Mouse (Mus musculus) lung, postnatal 14 days (tissue): ENCODE measurements at regions not wholly inside any gene's neighbourhood (a gene's known extent, or its start where the extent isn't known, plus 50 kb on each side); places are given as distances from the start of the nearest gene placed in this dataset.
A peak's percentile ranks its signal among the peaks of the same experiment; 100 is the strongest.
"Not testable (repeated sequence)": the region's sequence is repeated elsewhere in the genome, so short reads cannot be mapped to it uniquely, and the experiment has no call there.

Source experiments
- DNase-seq: peaks from one replicate; pipeline ENCODE4 v3.0.0; 2021

DNA sequence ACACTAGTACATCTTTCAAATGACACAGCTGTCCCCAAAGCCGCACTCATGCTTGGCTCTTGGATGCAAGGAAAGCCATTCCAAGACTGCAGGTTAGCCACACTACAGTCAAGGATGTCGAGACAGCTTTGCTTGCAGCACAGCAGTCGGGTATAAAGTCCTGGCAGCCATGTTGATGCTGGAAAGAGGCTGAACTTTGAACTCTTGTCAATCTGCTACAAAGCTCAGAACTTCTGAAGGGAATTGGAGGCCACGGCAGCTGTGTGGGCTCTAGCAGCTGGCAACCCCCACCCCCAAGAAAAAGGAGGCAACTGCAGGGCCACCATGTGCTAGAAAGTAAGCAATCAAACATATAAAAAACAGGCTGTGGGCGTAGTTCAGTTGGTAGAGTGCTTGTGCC is 90.0 kb upstream of the Zcchc2 start:
- DNase-seq, result no peak

- no peak for DNase-seq
Measured at GRCm38 (mm10) chr1:105900920-105901319, 89.3 kb upstream of the Zcchc2 start.

- DNase-seq, result no peak
Measured at GRCm38 (mm10) chr1:105903286-105904115, 86.7 kb upstream of the Zcchc2 start.

DNA sequence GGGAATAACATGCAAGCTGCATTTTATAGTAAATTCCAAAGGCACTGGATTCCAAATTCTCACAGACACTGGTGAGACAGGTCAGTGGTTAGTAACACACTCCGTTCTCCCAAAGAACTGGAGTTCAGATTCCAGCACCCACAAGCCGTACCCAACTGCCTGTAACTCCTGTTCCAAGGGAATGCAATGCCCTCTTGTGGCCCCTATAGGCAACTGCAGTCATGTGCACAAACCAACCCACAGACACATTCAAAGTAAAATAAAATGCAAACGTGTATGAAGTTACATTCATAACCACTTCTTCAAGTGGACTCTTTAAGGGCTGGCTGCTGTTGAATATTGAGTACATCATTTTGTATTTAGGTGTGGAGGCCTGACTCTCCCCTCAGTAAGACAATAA is 85.5 kb upstream of the Zcchc2 start:
- no peak for DNase-seq

- no peak for DNase-seq
Measured at GRCm38 (mm10) chr1:105905785-105906426, 84.3 kb upstream of the Zcchc2 start.

DNA sequence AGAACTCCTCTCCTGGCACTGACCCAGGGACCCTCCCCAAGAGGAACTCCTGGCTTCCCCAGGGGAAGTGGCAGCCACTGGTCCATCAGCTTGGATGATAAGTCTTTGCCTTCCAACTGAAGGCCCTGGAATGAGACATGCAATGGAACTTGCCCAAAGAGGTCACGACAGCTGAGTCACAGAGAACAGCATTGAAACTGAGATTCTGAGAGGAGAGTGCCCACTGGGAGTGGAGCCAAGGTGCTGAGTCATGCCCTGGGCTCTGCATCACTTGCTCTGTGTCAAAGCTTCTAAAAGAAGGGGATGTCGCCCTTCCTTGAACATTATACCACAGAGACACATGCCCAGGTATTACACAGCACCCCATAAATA is 83.8 kb upstream of the Zcchc2 start:
- DNase-seq, result peak; percentile 49

- no peak for DNase-seq
Measured at GRCm38 (mm10) chr1:105908029-105908876, 82.0 kb upstream of the Zcchc2 start.

GRCm38 (mm10) chr1:105909121-105909520 is 81.1 kb upstream of the Zcchc2 start:
- DNase-seq, result no peak

DNA sequence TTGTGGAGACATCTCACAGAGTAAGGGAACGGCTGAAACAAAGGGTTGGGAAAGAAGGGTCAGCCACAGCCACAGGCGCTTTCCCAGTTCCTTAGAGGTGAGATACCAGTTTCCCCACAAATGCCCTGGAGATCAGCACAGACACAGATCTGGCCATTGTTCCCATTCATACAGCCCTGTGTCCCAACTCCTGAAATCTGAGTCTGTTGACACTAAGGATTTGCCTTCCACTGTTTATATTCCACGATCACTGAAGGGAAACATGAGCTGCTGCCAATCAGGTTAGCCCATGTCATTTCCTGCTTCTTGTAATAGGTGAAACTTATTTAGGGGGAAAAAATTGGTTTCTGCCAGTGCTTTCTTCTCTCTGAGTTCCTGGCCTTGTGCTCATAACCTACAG is 78.5 kb upstream of the Zcchc2 start:
- DNase-seq, result no peak

GRCm38 (mm10) chr1:105921842-105922241 is 68.4 kb upstream of the Zcchc2 start:
- no peak for DNase-seq

- no peak for DNase-seq
Measured at GRCm38 (mm10) chr1:105922586-105922985, 67.6 kb upstream of the Zcchc2 start.

DNA sequence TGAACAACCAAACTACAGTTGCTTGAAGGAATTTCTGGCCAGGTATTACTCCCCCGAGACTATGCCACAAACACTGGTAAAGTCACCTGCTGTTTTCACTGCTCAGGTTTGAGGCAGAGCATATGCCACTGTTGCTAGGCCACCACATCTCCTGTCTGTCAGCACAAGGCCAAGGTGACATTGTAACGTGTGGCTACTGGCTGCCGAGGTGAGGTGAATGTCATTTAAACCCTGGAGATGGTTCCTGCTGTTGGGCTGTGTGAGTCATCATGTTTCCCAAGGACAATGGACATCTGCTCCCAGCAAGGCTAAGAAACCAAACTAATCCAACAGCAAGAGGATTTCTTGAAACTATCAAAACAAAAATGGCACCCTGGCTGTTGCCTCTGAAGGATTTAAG is 67.2 kb upstream of the Zcchc2 start:
- no peak for DNase-seq

DNA sequence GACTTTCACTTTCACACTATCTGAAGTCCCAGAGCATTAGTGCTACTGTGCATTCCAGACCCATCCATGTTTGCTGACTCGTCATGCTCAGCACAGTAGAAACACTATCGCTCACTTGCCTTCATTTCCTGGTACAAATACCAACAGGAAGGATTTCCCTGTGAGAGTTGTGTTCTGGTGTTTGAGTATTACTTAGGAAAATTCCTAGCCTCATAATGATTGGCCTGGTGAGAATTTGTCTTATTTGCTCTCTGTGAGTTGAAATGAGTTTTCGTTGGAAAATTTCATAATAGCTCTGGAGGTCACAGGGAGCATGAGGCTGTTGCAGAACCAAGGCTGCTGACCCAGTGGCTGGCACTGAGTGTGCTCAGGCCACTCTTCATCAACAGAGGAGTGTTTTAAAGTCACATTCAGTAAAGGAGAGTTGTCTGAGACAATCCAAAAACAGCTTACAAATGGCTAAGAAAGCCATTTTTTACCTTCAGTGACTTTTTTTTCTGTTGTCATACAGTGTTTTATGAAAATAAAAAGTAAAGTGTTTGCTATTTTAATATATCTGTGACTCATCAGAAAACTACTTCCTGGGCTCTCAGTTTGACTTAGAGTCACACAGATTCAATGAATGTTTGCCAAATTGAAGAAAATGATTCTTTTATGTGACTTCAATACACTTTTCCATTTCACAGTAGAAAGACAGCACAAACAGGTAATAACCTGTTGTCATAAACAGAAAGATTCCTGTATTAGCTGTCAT is 64.4 kb upstream of the Zcchc2 start:
- DNase-seq, result peak; percentile 34

DNA sequence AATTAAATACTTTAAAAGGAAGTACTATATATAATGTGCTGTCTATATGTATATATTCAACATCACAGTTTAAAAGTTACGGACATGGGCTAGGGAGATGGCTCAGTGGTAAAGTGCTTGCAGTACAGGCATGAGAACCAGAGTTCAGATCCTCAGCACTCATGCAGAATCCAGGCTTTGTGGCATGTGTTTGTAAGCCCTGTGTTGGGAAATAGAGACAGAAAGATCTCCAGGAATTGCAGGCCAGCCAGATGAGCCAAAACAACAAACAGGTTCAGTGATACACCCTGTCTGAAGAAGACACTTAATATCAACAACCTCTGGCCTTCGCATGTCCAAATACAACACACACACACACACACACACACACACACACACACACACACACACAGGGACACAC is 63.3 kb upstream of the Zcchc2 start:
- DNase-seq, result no peak

DNA sequence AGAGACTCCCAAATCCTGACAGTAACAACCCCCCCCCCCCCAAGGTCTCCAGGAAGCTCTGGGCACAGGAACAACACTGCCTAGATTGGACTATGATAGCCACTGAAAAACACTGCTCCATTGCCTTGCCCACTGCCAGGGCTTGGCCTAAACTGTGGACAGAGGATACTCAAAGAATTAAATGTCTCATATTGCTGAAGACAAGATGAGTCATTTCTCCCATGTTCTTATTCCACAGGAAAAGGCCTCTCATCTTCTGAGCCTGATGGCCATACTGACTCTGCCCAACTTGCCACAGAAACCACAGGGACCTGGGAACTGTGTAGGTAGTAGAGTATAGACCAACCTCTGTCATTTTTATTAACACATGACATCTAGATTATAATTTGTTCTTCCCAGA is 59.4 kb upstream of the Zcchc2 start:
- no peak for DNase-seq

DNA sequence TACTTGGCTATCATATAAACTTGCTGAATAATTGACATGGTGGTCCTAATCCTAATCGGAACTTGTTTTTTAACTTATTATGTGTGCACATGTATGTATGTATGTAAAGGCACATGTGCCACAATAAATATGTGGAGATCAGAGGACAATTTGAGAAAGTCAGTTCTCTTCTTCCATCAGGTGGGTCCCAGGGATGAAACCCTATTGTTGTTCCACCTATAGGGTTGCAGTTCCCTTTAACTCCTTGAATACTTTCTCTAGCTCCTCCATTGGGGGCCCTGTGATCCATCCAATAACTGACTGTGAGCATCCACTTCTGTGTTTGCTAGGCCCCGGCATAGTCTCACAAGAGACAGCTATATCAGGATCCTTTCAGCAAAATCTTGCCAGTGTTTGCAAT is 56.0 kb upstream of the Zcchc2 start:
- DNase-seq, result not testable (repeated sequence)
